Mouse (Mus musculus) spleen, adult 2 months (tissue): ENCODE results near the gene Taf3.

ENCODE experiments used
- CTCF ChIP-seq: fragments of 200-500 bp; IDR thresholded peaks from 2 replicates; pipeline ENCODE4 v1.5.1; 2011; ENCODE audit warnings: mild to moderate bottlenecking, inconsistent platforms; ENCODE audit not compliant: insufficient read depth, insufficient read length, insufficient replicate concordance; ENCODE audit errors: extremely low read depth
- POLR2A ChIP-seq: fragments of 200-500 bp; IDR thresholded peaks from 2 replicates; pipeline ENCODE4 v1.6.1; 2011; ENCODE audit warnings: low read depth, low read length, inconsistent platforms

GRCm38 (mm10) chr2:10014951-10015635 is 33.3 kb downstream of the Taf3 start:
- no peak for TF ChIP-seq CTCF
- no peak for TF ChIP-seq POLR2A
